Mouse (Mus musculus) urinary bladder, postnatal 4 days (tissue): ENCODE data around the gene Tapbpl.

ENCODE experiments used
- DNase-seq, 2 experiments: peaks; one replicate each; pipeline ENCODE4 v3.0.0; 2021 to 2022; ENCODE audit warnings: low spot score in 2 of 2

The Tapbpl gene

DNA sequence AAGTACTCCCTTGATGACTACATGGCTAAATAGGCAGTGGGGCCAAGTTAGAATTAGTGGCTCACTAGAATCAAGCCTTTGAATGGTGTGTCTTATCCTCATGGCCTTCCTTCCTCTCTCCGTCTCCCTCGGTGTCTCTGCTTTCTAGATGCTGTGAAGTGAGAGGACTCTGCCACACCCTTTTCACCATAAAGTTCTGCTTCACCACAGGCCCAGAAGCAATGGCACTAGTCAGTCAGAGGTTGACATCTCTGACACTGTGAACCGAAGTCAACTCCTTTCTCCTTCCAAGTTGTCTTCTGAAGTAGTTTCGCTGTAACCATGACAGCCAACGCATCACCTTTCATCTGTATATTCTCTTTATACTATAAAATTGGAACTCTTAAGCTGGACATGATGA is 7.9 kb upstream of the Tapbpl start:
- no peak for DNase-seq

DNA sequence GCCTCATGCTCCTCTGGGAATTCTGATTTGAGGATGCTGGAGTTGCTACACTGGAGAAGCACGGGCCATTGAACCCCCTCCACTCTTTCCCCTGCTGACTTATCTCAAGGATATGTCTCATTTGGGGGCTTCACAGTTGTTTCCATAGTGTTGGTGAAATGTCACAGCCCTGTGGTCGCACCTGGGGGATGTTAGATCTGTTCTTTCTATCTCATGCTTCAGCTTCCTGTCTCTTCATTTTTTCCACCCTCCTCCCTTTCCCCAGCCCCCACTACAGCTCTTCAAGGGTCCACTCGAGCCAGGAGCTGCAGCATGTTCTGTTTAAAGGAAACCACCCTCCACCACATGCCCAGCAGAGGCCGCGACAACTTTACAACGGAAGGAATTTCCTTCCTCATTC is 6.7 kb upstream of the Tapbpl start:
- DNase-seq: no peak

DNA sequence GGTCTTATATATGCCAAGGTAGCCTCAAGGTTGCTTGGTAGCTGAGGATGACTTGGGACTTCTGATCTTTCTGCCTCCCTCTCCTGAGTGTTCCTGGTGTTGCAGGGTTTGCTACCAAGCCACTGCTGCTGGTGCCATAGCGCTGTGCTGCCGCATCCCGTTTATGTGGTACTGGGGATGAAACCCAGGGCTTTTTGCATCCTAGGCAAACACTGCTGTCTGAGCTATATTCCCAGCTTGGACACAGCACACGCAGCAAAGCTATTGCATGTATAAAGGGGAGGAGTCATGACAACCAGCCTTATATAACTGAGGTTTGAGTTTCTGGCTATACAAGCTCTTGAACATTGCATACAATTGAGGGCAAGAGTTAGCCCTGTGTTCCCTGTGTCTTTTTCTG is 5.8 kb upstream of the Tapbpl start:
- DNase-seq: no peak

DNA sequence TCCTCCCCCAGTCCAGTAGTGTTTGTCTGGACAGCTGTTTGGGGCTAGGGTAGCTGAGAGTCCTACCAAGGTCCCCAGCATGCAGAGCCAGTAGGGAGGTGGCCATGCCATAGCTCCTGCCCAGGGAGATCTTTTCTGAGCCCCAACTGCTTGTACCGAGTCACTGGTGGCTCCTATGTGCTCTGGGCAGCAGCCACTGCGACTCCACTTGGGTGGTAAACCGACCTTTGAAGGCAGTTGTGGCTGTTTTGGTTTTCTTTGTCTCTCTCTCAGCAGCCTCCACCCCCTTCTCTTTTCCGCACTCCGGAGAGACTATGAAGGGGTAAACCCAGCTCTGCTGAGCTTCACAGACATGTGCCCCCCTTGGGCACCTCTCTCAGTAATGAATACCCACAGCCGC is 5.1 kb upstream of the Tapbpl start, which contains the start of gene Cd27:
Gene Cd27 (minus strand): TSS at position 229 of the 400 bp plus-strand sequence.
- DNase-seq: no peak

DNA sequence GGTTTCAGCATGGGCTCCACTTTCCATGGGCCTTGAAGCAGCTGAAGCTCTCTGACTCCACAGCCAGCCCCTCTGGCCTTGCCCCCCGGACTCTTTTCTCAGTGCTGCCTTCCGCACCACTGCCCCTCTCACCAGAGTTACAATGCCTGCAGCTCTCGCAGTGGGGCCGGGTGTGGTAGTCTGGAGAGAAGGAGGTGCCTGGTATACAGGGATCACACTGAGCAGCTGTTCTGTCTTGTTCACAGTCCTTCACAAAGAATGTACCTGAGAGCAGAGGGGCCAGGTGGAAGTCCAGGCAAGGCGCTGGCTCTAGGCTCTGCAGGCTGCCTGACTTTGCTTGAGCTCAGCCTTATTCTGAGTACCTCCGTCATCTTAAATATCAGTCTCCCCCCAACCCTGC is 4.7 kb upstream of the Tapbpl start:
- DNase-seq: no peak

DNA sequence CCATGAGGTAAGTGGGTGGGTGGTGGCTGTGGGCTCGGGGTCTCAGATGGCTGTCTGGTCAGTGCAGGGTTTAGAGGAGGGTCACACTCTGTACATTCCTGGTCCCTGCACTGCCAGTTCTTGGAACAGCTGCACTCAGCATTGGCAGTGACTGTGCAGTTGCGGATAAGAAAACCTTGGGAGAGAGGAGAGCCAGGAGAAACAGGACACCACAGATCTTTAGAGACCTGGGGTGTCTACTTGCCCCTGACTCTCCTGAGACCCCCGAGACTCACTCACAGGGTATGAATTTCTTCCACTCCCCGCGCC is 2.8 kb upstream of the Tapbpl start:
- DNase-seq: no peak

DNA sequence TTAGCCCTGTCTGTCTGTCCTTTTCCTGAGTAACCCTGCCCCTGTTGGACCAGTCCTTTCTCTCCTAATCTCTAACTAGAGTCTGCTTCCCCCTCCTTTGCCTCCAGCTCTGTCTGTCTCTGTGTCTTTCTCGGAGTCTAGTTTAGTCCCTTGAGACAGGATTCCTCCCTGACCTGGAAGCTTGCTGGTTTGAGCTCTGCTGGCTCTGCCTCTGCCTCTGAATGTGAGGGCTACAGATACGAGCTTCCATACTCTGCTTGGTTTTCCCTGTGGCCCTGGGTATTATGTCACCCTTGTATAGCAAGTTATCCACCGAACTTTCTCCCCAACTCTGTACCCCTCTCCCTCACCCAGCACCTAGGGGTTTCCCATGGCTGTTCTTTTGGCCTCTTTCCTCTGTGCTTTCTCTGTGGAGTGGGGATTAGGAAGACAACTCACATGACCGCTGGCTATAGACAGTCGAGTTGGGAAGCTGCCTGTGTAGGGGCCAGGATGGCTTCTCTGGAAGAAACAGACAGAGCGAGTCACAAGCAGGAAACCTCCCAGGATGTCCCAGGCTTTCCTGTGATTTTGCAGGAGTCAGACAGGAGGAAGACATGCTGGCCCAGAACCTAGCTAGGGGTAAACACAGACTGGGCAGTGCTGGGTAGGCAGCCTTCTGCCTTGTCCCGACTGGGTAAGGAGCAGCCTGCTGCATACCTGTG is 2.3 kb upstream of the Tapbpl start:
- no peak for DNase-seq

DNA sequence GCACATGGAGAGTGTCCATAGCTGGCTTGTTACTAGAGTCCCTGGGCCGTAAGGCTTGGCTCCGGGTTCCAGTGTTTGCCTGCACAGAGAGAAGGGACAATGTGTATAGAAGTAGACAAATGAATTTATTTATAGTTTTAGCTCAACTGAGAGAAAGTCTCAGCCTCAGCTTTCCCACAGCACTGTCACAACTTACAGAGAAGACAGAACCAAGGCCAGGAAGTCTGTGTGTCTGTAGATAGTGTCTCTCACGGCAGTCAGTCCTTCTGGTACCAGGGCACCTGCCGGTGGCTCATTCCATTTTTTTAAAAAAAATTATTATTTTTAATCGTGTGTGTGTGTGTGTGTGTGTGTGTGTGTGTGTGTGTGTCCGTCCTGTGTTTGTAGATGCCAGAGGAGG is 856 bp upstream of the Tapbpl start:
- DNase-seq: no peak

DNA sequence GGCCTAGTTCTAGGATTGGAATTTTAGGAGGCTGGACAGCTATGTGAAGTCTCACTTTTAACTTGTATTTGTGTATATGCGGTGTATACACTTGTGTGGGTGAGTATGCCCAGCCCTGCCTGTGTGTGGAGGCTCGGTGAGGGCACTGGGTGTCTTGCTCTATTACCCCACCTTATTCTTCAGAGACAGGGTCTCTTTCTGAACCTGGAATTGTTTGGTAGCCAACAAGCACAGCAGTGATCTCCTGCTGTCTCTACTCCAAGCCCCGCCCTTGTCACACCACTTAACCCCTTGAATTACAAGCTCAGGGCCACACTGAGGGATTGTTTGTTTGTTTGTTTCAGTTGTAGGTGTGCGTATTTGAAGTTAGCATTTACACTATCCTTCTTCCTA is 381 bp upstream of the Tapbpl start:
- no peak for DNase-seq

DNA sequence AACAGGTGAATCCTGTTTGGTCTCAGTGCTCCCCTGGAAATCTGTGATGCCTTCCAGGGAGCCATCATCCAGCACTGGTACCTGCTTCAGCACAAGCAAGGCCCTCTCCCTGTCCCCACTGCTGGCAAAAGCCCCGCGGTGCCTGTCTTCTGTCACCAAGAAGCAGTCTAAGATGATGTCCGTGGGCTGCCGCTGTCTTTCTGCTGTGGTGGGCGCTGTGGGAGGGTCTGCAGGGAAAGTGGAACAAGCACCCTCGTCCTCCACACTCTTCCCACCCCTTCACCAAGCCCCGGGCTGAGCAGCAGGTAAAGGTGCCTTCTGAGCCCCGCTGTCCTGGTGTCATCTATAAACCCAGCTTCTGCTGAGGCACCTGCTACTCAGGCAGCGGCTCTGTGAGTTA is 1.1 kb downstream of the Tapbpl start:
- no peak for DNase-seq

DNA sequence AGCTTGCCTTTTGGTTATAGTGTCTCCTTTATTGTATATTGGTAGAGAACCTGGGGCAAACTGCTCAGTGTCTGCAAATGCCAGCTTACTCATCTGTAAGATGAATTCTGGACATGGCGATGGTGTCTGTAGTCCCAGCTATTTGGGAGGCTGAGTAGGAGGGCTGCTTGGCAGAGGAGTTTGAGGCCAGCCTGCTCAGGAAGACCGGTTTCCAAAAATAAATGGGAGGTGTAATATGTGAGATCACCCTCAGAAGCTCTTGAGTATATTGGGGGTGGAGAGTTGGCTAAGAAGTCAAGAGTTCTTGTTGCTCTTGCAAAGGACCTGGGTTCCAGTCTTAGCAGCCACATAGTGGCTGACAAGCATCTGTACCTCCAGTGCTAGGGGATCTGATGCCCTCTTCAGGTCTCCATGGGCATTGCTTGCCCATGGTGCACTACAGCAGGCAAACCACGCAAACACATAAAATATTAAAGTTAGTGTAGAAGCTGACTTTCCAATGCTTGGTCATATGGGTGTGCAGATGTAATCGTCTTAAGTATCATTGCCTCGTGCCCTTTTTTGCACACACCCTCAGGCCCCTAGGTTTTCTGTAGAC is 6.0 kb downstream of the Tapbpl start:
- DNase-seq: no peak

DNA sequence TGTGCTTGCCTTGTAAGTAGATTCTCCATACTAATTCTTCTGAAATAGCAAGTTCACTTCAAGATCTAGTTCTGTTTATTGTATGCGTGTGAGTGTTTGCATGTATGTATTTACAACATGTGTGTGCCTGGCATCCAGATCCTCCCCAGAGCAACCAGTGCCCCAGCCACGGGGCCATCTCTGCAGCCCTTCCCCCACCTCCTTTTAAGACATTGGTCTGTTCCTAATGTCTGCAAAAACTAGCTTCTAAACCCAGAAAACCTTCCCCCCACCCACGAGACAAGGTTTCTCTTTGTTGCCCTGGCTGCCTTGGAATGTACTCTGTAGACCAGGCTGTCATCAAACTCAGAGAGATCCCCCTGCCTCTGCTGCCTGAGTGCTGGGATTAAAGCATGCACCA is 9.1 kb downstream of the Tapbpl start:
- no peak for DNase-seq

DNA sequence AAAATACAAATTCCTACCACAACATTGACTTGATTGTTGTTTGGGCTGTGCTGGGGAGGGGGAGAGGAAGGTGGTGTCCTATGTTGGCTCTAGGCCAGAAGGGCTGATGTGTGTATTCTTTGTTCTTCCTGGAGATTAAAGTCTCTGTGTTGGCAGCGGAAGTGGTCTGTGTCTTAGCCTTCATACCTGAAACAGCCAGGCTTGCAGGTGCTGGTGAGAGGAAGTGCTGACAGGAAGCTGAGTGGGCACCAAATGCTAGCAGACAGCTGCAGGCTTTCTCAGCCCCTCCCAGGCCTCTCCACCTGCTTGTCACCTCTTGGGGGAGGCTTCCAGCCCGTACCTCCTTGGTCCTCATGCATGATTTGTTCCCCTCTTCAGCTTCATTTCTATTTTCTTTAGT is 9.5 kb downstream of the Tapbpl start:
- no peak for DNase-seq

DNA sequence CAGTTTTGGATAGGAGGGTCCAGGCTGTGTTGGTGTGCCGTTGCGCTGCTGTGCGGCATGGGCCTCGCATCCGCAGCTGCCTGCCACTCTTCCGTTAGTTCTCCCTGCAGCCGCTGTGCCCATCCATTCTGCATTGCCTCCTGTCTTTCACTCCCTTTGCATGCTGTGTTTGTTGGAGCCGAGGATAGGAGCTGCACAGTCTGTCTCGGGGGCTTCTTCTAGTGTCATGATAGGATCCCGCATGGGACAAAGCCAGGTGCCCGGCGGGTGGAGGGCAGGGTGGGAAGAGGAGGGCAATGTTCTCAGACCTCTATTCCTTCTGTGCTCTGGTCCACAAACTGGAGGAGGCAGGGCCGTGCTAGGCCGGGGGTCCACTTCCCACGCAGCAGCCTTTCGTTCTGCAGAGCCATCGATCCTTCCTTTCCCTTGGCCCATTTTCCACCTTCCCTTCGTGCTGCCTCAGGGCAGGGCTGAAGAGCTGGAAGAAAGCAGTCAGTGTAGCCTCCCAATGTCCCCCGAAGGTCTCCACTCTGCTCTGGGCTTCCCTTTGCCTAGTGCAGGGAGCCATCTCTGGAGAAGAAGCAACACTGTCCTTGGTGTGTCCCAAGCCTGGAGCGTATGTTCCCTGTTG is 10.4 kb downstream of the Tapbpl start:
- no peak for DNase-seq

DNA sequence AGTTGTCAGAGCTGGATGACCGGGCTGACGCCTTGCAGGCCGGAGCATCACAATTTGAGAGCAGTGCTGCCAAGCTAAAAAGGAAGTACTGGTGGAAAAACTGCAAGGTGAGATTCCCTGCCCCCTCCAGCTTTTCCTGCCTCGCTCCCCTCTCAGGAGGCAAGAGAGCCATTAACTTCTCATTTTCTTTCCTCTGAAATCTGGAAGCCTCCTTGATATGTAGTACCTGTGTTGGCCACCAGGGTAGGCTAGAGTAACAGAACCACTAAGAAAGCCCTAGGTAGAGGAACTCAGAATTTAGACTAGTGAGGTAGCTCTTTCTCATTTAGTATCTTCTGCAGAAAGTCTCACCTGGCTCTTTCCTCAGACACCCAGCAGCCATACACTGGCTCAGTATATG is 12.7 kb downstream of the Tapbpl start:
- DNase-seq: no peak

DNA sequence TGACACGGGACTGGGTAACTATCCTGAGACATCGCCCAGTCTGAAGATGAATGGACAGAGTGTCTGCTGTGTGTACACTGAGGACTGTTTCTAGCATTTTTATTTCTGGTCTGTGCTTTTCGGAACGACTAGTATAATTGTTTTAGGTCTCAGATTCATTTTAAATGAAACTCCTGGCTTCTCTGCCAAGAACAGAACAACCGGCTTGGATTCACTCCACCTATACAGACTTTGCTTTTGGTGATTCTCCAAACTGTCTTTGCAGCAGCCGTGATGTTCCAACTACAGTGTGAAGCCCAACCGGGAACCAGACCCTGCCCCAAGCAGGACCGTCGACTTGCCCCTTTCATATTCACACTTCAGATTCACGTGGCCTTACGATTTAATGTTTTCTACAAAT is 13.8 kb downstream of the Tapbpl start:
- DNase-seq: no peak

DNA sequence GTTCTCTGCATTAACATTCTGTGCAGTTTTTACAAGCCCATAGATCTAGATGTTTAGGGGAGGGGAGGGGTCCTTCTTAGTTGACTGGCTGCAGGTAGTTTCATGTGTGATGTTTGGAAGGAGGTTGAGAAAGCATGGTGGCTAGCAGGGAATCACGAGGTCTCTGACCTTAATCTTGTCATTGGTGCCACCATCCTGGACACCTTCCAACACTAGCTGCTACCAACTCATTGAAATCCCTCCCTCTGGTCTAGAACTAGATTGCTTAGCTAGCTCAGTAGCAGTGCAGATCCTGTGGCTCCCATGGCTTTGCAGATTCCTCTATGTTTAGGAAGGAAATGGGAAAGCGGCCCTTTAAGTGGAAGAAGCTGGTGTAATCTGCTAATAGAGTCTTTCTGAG is 14.8 kb downstream of the Tapbpl start:
- DNase-seq: no peak

DNA sequence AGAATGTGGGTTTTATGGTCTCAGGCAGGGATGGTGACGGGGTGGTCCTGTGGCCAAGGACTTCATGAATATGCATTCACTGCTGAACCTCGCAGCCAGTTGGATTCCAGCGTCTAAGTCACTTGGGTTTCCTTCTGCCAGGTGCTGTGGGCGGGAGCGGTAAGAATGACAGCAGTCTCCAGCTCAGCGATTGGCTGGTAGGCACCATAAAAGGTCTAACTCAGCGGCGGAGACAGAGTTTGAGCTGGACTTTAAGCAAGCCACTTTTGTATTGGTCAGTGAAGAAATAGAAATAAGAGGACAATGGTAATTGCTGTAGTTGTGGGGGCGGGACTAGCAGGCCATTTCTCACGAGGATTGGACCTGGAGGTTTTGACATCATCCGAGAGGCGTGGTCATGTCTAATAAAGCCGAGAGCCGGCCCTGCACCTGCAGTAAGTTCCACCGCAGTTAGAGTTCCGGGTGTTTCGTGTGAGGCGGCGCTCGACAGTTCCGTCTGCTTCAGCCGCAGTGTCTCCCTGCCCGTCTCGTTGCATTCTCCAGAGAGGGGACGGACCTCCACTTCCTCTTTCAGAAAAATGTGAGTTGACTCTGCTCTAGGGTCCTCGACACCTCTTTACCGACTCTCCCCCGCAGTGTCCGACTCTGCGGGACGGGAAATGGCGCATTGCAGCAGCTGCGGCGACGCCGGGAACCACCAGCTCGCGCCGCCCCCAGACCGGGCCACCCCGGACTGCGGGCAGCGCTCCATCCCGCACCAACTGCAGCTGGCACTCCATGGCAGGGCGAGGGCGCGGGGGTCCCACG is 16.3 kb downstream of the Tapbpl start, which contains the start of gene Vamp1:
Gene Vamp1 (plus strand): TSS at position 404 of the 807 bp plus-strand sequence.
- peak; percentile 90 for DNase-seq

DNA sequence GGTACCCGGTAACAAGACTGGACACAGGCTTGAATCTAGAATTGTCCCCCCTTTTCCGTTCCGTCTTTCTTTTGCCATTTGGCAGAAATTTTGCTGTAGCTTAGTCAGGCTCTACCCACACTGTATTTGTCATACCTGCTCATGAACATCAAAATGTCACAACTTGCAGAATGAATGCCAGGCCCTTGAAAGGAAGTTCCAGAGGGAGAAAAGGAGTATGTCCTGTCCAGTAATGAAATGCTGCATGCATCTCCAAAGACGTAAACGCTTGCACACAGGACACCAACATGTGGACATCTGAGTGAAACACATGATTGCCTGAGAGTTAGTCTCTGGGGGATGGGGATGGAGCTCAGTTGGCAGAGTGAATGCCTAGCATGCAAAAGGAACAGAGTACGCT is 17.9 kb downstream of the Tapbpl start:
- DNase-seq: no peak

DNA sequence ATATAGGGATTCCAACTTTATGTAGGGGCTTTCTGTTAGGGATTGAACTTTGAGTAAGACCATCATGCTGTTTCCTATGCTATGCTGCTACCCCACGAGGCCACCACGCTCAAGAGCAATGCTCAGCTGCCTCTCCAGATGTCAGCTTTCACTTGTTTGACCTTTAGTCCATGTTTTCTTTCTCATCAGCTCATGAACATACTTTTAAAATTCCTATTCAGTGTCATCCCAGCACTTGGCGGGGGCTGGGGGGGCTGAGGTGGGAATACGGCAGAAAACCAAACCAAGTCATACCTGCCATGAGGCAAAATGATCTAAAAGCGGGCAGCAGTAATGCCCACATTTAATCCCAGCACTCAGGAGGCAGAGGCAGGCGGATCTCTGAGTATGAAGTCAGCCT is 18.5 kb downstream of the Tapbpl start:
- DNase-seq: no peak

DNA sequence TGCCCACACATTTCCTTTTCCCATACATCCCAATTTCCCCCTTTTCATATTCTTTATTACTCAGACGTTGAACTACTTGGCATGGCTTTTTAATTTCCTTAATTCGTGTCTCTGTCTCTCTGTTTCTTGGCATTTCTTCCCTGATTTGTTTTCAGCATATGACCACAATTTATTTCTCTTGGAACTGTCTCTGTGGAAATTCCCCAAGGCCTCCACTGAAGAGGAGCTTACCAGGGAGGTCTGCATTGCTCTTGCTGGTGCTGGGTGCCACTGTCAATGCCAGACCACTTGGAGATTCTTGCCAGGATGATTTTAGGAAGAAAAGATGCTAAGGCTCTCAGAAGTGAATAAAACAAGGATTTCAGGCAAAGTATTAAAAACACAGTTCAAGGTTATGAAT is 19.0 kb downstream of the Tapbpl start:
- no peak for DNase-seq

DNA sequence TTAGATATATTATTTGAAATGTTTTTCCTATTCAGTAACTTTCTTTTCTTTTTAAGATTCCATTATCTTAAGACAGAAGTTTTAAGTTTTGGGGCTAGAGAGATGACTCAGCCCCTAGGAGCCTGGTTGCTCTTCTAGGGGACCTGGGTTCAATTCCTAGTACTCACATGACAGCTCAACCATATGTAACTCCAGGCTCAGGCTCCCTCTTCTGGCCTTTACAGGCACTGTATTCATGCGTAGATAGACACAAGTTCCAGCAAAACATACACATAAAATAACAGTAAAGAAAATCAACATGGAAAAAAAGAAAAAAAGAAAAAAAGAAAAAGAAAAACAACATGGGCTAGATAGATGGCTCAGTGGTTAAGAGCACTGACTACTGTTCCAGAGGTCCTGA is 21.2 kb downstream of the Tapbpl start:
- DNase-seq: no peak

DNA sequence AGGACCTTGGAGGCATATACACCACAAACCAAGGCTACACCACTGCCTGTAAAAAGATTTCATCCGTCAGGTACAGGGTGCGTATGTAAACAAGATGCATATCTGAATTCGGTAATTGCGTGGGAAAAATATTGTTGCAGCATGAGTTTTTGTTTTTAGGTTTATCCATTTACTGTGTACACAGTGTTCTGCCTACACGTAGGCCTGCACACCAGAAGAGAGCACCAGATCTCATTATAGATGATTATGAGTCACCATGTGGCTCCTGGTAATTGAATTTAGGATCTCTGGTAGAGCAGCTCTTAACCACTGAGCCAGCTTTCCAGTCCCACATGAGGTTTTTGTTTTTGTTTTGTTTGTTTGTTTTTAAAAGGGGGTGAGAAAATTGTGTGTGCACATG is 34.5 kb downstream of the Tapbpl start:
- no peak for DNase-seq
